Mouse (Mus musculus): ENCODE measurements at regions not wholly inside any gene's neighbourhood (a gene's known extent, or its start where the extent isn't known, plus 50 kb on each side); places are given as distances from the start of the nearest gene placed in this dataset.
"Not testable (repeated sequence)": the region's sequence is repeated elsewhere in the genome, so short reads cannot be mapped to it uniquely, and the experiment has no call there.

GRCm38 (mm10) chr3:17452984-17453383 lies 495.2 kb upstream of the Cypt12 start:
- DNase-seq, result no peak

- DNase-seq, result no peak
Observed at GRCm38 (mm10) chr3:17460545-17460944, 487.7 kb upstream of the Cypt12 start.

GRCm38 (mm10) chr3:17461365-17461764 lies 486.8 kb upstream of the Cypt12 start:
- DNase-seq, result no peak

GRCm38 (mm10) chr3:17473812-17474211 lies 474.4 kb upstream of the Cypt12 start:
- DNase-seq, result no peak

- DNase-seq, result no peak
Observed at GRCm38 (mm10) chr3:17489240-17490142, 458.7 kb upstream of the Cypt12 start.

- DNase-seq, result no peak
Observed at GRCm38 (mm10) chr3:17490632-17491031, 457.6 kb upstream of the Cypt12 start.

- no peak for DNase-seq
Observed at GRCm38 (mm10) chr3:17498291-17498690, 449.9 kb upstream of the Cypt12 start.

GRCm38 (mm10) chr3:17501556-17501955 lies 446.7 kb upstream of the Cypt12 start:
- DNase-seq, result no peak

GRCm38 (mm10) chr3:17541346-17541745 lies 406.9 kb upstream of the Cypt12 start:
- no peak for DNase-seq

GRCm38 (mm10) chr3:17547559-17548059 lies 400.6 kb upstream of the Cypt12 start:
- DNase-seq, result no peak

- DNase-seq, result no peak
Observed at GRCm38 (mm10) chr3:17582487-17582886, 365.7 kb upstream of the Cypt12 start.

GRCm38 (mm10) chr3:17589956-17590546 lies 358.2 kb upstream of the Cypt12 start:
- no peak for DNase-seq

- DNase-seq, result no peak
Observed at GRCm38 (mm10) chr3:17592463-17592862, 355.7 kb upstream of the Cypt12 start.

- DNase-seq, result no peak
Observed at GRCm38 (mm10) chr3:17596365-17596764, 351.8 kb upstream of the Cypt12 start.

GRCm38 (mm10) chr3:17613486-17613885 lies 334.7 kb upstream of the Cypt12 start:
- no peak for DNase-seq

- peak; percentile 21 to 24 for DNase-seq
Observed at GRCm38 (mm10) chr3:17616439-17617070, 331.7 kb upstream of the Cypt12 start.

- DNase-seq, result no peak
Observed at GRCm38 (mm10) chr3:17619489-17619888, 328.7 kb upstream of the Cypt12 start.

- no peak for DNase-seq
Observed at GRCm38 (mm10) chr3:17619890-17620289, 328.3 kb upstream of the Cypt12 start.

GRCm38 (mm10) chr3:17620398-17620797 lies 327.8 kb upstream of the Cypt12 start:
- DNase-seq, result no peak

- DNase-seq, result no peak
Observed at GRCm38 (mm10) chr3:17632484-17632883, 315.7 kb upstream of the Cypt12 start.

- no peak for DNase-seq
Observed at GRCm38 (mm10) chr3:17636276-17636675, 311.9 kb upstream of the Cypt12 start.

GRCm38 (mm10) chr3:17659988-17660387 lies 288.2 kb upstream of the Cypt12 start:
- DNase-seq, result not testable (repeated sequence)

- DNase-seq, result no peak
Observed at GRCm38 (mm10) chr3:17661987-17662386, 286.2 kb upstream of the Cypt12 start.

GRCm38 (mm10) chr3:17667016-17667415 lies 281.2 kb upstream of the Cypt12 start:
- DNase-seq, result no peak
